Mouse (Mus musculus): Measurements from ENCODE around the gene Srgn.

- no peak for TF ChIP-seq CTCF (IDR thresholded peaks at IDR 0.05; ENCODE audit: insufficient read depth, low read depth, low read length)
- TF ChIP-seq POLR2A (IDR thresholded peaks at IDR 0.05; ENCODE audit: insufficient read depth, low read depth, low read length): no peak
These were observed at the start of gene Srgn for GRCm38 (mm10) chr10:62527351-62527750.

Measured in olfactory bulb, adult 2 months (tissue).